Mouse (Mus musculus): ENCODE results near the gene Kcp. TPM values are rescaled to one million over a fixed set of nuclear protein-coding genes. Genes with fewer than 3 reads are reported as not detected.

Kcp gene
- polyA plus RNA-seq (2016; fragmentation: Nextera tagmentation; extraction: Ambion mirVana) = 10.6 and 15.4 TPM in 2 replicates

GRCm38 (mm10) chr6:29507447-29508309, at the start of gene Kcp:
Kcp (minus strand) TSS chr6:29507952.
- peak within 1 kb of the TSS; percentile 71 for H3K4me2 ChIP-seq
- 0 out of 2 replicates have a peak, but pooled peaks cover 3% of the 10 kb centered on the region for H3K27me3 ChIP-seq (replicated peaks)
- under 1% methylated on average over 44 of the region's 47 CpGs for WGBS
- H3K4me1 ChIP-seq (replicated peaks) = peaks cover 26% of the 10 kb centered on the region
- H3K4me3 ChIP-seq = peak within 1 kb of the TSS; percentile 58
- no peaks in the 10 kb centered on the region; the same call in 1 of the 2 replicates for H3K36me3 ChIP-seq
- H3K9me3 ChIP-seq (replicated peaks) = no peaks in the 10 kb centered on the region
- H3K9ac ChIP-seq = peak within 1 kb of the TSS; percentile 68
- H3K27ac ChIP-seq (ENCODE audit: poor library complexity, severe bottlenecking) = no peak within 1 kb of the TSS
- ATAC-seq (ENCODE audit: insufficient number of reproducible peaks, low FRiP score) = peak; percentile 58; the same call in 1 of the 2 replicates

GRCm38 (mm10) chr6:29557112-29557511, 49.4 kb upstream of the Kcp start:
- no peak for ATAC-seq (ENCODE audit: insufficient number of reproducible peaks, low FRiP score)
- Histone ChIP-seq H3K9ac (no peak overlapping the region), H3K36me3 (peaks cover 80% of the 10 kb centered on the region), H3K4me1 (replicated peaks) (no peaks in the 10 kb centered on the region), H3K4me3 (no peak overlapping the region), H3K27me3 (replicated peaks) (no peaks in the 10 kb centered on the region), H3K4me2 (no peak overlapping the region), H3K9me3 (replicated peaks) (no peaks in the 10 kb centered on the region), H3K27ac (ENCODE audit: poor library complexity, severe bottlenecking) (no peak overlapping the region)
- 92% methylated on average over 2 of the region's 2 CpGs for WGBS

GRCm38 (mm10) chr6:29552526-29552925, 44.8 kb upstream of the Kcp start:
- ATAC-seq (ENCODE audit: insufficient number of reproducible peaks, low FRiP score) = no peak
- H3K27me3 ChIP-seq (replicated peaks) = no peaks in the 10 kb centered on the region
- WGBS = 79% methylated on average over 2 of the region's 2 CpGs

GRCm38 (mm10) chr6:29548086-29548485, 40.3 kb upstream of the Kcp start:
- no peak overlapping the region for H3K4me3 ChIP-seq
- H3K27me3 ChIP-seq (replicated peaks) = no peaks in the 10 kb centered on the region
- 94% methylated on average over 1 of the region's 1 CpGs for WGBS
- H3K9me3 ChIP-seq (replicated peaks) = peaks cover 4% of the 10 kb centered on the region; the same call in 1 of the 2 replicates
- peaks cover 83% of the 10 kb centered on the region for H3K36me3 ChIP-seq
- no peak overlapping the region for H3K9ac ChIP-seq
- H3K4me1 ChIP-seq (replicated peaks) = no peaks in the 10 kb centered on the region
- H3K27ac ChIP-seq (ENCODE audit: poor library complexity, severe bottlenecking) = no peak overlapping the region
- no peak overlapping the region for H3K4me2 ChIP-seq
- ATAC-seq (ENCODE audit: insufficient number of reproducible peaks, low FRiP score) = no peak

More at GRCm38 (mm10) chr6:29552526-29552925, 44.8 kb upstream of the Kcp start:
- peaks cover 84% of the 10 kb centered on the region for H3K36me3 ChIP-seq
- no peak overlapping the region for H3K4me2 ChIP-seq
- no peak overlapping the region for H3K27ac ChIP-seq (ENCODE audit: poor library complexity, severe bottlenecking)
- no peak overlapping the region for H3K9ac ChIP-seq
- H3K9me3 ChIP-seq (replicated peaks) = no peaks in the 10 kb centered on the region
- no peaks in the 10 kb centered on the region for H3K4me1 ChIP-seq (replicated peaks)
- no peak overlapping the region for H3K4me3 ChIP-seq

GRCm38 (mm10) chr6:29547582-29547981, 39.8 kb upstream of the Kcp start:
- no peak overlapping the region for H3K27ac ChIP-seq (ENCODE audit: poor library complexity, severe bottlenecking)
- H3K4me3 ChIP-seq = no peak overlapping the region
- no peak overlapping the region for H3K9ac ChIP-seq
- ATAC-seq (ENCODE audit: insufficient number of reproducible peaks, low FRiP score) = no peak
- no peak overlapping the region for H3K4me2 ChIP-seq
- no peaks in the 10 kb centered on the region for H3K27me3 ChIP-seq (replicated peaks)
- peaks cover 84% of the 10 kb centered on the region for H3K36me3 ChIP-seq
- no peaks in the 10 kb centered on the region for H3K4me1 ChIP-seq (replicated peaks)
- H3K9me3 ChIP-seq (replicated peaks) = peaks cover 4% of the 10 kb centered on the region; the same call in 1 of the 2 replicates

GRCm38 (mm10) chr6:29545611-29546010, 37.9 kb upstream of the Kcp start:
- Histone ChIP-seq H3K36me3 (peaks cover 81% of the 10 kb centered on the region), H3K9me3 (replicated peaks) (peaks cover 4% of the 10 kb centered on the region; the same call in 1 of the 2 replicates), H3K9ac (no peak overlapping the region), H3K4me3 (no peak overlapping the region), H3K4me2 (no peak overlapping the region), H3K27me3 (replicated peaks) (no peaks in the 10 kb centered on the region), H3K27ac (ENCODE audit: poor library complexity, severe bottlenecking) (no peak overlapping the region), H3K4me1 (replicated peaks) (no peaks in the 10 kb centered on the region)
- no peak for ATAC-seq (ENCODE audit: insufficient number of reproducible peaks, low FRiP score)
- WGBS = 90% methylated on average over 2 of the region's 2 CpGs

- no peak overlapping the region for H3K4me2 ChIP-seq
- WGBS = 86% methylated on average over 1 of the region's 1 CpGs
- no peak for ATAC-seq (ENCODE audit: insufficient number of reproducible peaks, low FRiP score)
- peaks cover 4% of the 10 kb centered on the region; the same call in 1 of the 2 replicates for H3K9me3 ChIP-seq (replicated peaks)
- no peak overlapping the region for H3K4me3 ChIP-seq
- H3K4me1 ChIP-seq (replicated peaks) = no peaks in the 10 kb centered on the region
- no peaks in the 10 kb centered on the region for H3K27me3 ChIP-seq (replicated peaks)
- no peak overlapping the region for H3K27ac ChIP-seq (ENCODE audit: poor library complexity, severe bottlenecking)
- H3K36me3 ChIP-seq = peaks cover 62% of the 10 kb centered on the region
- H3K9ac ChIP-seq = no peak overlapping the region
Observed at GRCm38 (mm10) chr6:29540956-29541355, 33.2 kb upstream of the Kcp start.

GRCm38 (mm10) chr6:29540223-29540622, 32.5 kb upstream of the Kcp start:
- no peak overlapping the region for H3K4me3 ChIP-seq
- peaks cover 2% of the 10 kb centered on the region; the same call in 1 of the 2 replicates for H3K9me3 ChIP-seq (replicated peaks)
- ATAC-seq (ENCODE audit: insufficient number of reproducible peaks, low FRiP score) = no peak
- peaks cover 6% of the 10 kb centered on the region for H3K4me1 ChIP-seq (replicated peaks)
- H3K4me2 ChIP-seq = no peak overlapping the region
- H3K27ac ChIP-seq (ENCODE audit: poor library complexity, severe bottlenecking) = no peak overlapping the region
- no peaks in the 10 kb centered on the region for H3K27me3 ChIP-seq (replicated peaks)
- WGBS = 88% methylated on average over 6 of the region's 6 CpGs
- no peak overlapping the region for H3K9ac ChIP-seq
- H3K36me3 ChIP-seq = peaks cover 58% of the 10 kb centered on the region

GRCm38 (mm10) chr6:29539502-29539901, 31.8 kb upstream of the Kcp start:
- Histone ChIP-seq H3K4me1 (replicated peaks) (peaks cover 10% of the 10 kb centered on the region), H3K9ac (no peak overlapping the region), H3K27ac (ENCODE audit: poor library complexity, severe bottlenecking) (no peak overlapping the region), H3K4me3 (no peak overlapping the region), H3K27me3 (replicated peaks) (no peaks in the 10 kb centered on the region), H3K9me3 (replicated peaks) (no peaks in the 10 kb centered on the region), H3K4me2 (no peak overlapping the region), H3K36me3 (peaks cover 55% of the 10 kb centered on the region)
- ATAC-seq (ENCODE audit: insufficient number of reproducible peaks, low FRiP score) = no peak
- 76% methylated on average over 8 of the region's 8 CpGs for WGBS

- Histone ChIP-seq H3K27me3 (replicated peaks) (no peaks in the 10 kb centered on the region), H3K4me3 (no peak overlapping the region), H3K36me3 (peaks cover 45% of the 10 kb centered on the region), H3K4me1 (replicated peaks) (peaks cover 10% of the 10 kb centered on the region), H3K9me3 (replicated peaks) (no peaks in the 10 kb centered on the region), H3K27ac (ENCODE audit: poor library complexity, severe bottlenecking) (no peak overlapping the region), H3K4me2 (no peak overlapping the region), H3K9ac (no peak overlapping the region)
- 79% methylated on average over 3 of the region's 3 CpGs for WGBS
- no peak for ATAC-seq (ENCODE audit: insufficient number of reproducible peaks, low FRiP score)
Observed at GRCm38 (mm10) chr6:29537221-29537620, 29.5 kb upstream of the Kcp start.

GRCm38 (mm10) chr6:29536651-29537193, 29.0 kb upstream of the Kcp start:
- Histone ChIP-seq H3K27ac (ENCODE audit: poor library complexity, severe bottlenecking) (no peak overlapping the region), H3K4me1 (replicated peaks) (peaks cover 10% of the 10 kb centered on the region), H3K36me3 (peaks cover 40% of the 10 kb centered on the region), H3K9me3 (replicated peaks) (no peaks in the 10 kb centered on the region), H3K4me2 (no peak overlapping the region), H3K27me3 (replicated peaks) (no peaks in the 10 kb centered on the region), H3K9ac (no peak overlapping the region), H3K4me3 (no peak overlapping the region)
- ATAC-seq (ENCODE audit: insufficient number of reproducible peaks, low FRiP score) = no peak
- WGBS = 64% methylated on average over 4 of the region's 4 CpGs

All from heart, embryonic 12.5 days (tissue).